In genomic region chr2:157724574-157724914, GRCm38 (mm10) we compare ENCODE assay signal across 15 mouse cellular contexts. TPM values are rescaled to one million over a fixed set of nuclear protein-coding genes. Genes with fewer than 3 reads are reported as not detected.
DNase-seq lines count a peak whose midpoint lies in the region; ATAC-seq and TF ChIP-seq lines count a peak whose summit lies in the region.
"Had no signal": no experiment of that assay in that cellular context is flagged by ENCODE, and none has a peak within 500 bp of the region (broad histone marks: within the 10 kb centered on the region; RNA-seq: fewer than 3 reads in every experiment).

No protein-coding gene starts in this region.

- no peak overlapping the region for H3K4me2 ChIP-seq in intestine, embryonic 14.5 days (ENCODE audit: low read length)
- no peak overlapping the region for H3K4me2 ChIP-seq in intestine, postnatal 0 days (replicated peaks; ENCODE audit: low read depth)
- H3K4me2 ChIP-seq in forebrain, embryonic 14.5 days (ENCODE audit: low read length), result no peak overlapping the region
- peak overlapping the region; percentile 2; the same call in 1 of the 2 replicates for H3K4me2 ChIP-seq in limb, embryonic 13.5 days (replicated peaks)
- 0 out of 2 replicates have a peak overlapping the region, but pooled peaks have one; percentile 3 for H3K4me2 ChIP-seq in neural tube, embryonic 13.5 days
- no peak overlapping the region for H3K4me2 ChIP-seq in liver, postnatal 0 days (ENCODE audit: low read depth, low read length)

- no peak for DNase-seq in intestine, embryonic 14.5 days (ENCODE audit: low spot score)
- no peak for DNase-seq in forebrain, embryonic 14.5 days (ENCODE audit: low spot score)
- no peak for DNase-seq in cerebellum, adult 9-10 months
- DNase-seq in adrenal gland, postnatal 36 days, result no peak
- DNase-seq in liver, postnatal 0 days, result no peak
- DNase-seq: B cell, adult 2 months; cerebellum, adult 18-20 months; gastrocnemius, postnatal 25 days; spleen, adult 18-20 months had no signal

- 40% methylated on average over 5 of the region's 5 CpGs for WGBS in intestine, embryonic 14.5 days
- WGBS in intestine, postnatal 0 days, result 41% methylated on average over 5 of the region's 5 CpGs
- 61% methylated on average over 5 of the region's 5 CpGs for WGBS in forebrain, embryonic 14.5 days
- WGBS in limb, embryonic 13.5 days, result 48% methylated on average over 5 of the region's 5 CpGs
- 52% methylated on average over 5 of the region's 5 CpGs for WGBS in neural tube, embryonic 13.5 days
- whole genome bisulfite sequencing in liver, postnatal 0 days (ENCODE audit: insufficient replicate concordance), result 40% methylated on average over 5 of the region's 5 CpGs

- no peaks in the 10 kb centered on the region for H3K36me3 ChIP-seq in intestine, embryonic 14.5 days (ENCODE audit: control insufficient read depth, insufficient read depth, low read length)
- H3K36me3 ChIP-seq in intestine, postnatal 0 days (ENCODE audit: control insufficient read depth, insufficient read depth), result no peaks in the 10 kb centered on the region
- H3K36me3 ChIP-seq in forebrain, embryonic 14.5 days (ENCODE audit: control insufficient read depth, insufficient read depth, low read length), result no peaks in the 10 kb centered on the region
- no peaks in the 10 kb centered on the region for H3K36me3 ChIP-seq in limb, embryonic 13.5 days
- no peaks in the 10 kb centered on the region for H3K36me3 ChIP-seq in neural tube, embryonic 13.5 days
- no peaks in the 10 kb centered on the region for H3K36me3 ChIP-seq in liver, postnatal 0 days (replicated peaks; ENCODE audit: insufficient read depth, low read length)
- H3K36me3 ChIP-seq: G1E had no signal

- H3K27ac ChIP-seq in intestine, embryonic 14.5 days (ENCODE audit: low read depth), result peak overlapping the region; percentile 43
- H3K27ac ChIP-seq in intestine, postnatal 0 days (ENCODE audit: low read depth, low read length), result no peak overlapping the region
- H3K27ac ChIP-seq in forebrain, embryonic 14.5 days (ENCODE audit: low read depth, low read length), result peak overlapping the region; percentile 9; the same call in 1 of the 2 replicates
- H3K27ac ChIP-seq in limb, embryonic 13.5 days, result peak overlapping the region; percentile 56; the same call in 1 of the 2 replicates
- peak overlapping the region; percentile 92 for H3K27ac ChIP-seq in neural tube, embryonic 13.5 days (replicated peaks)
- H3K27ac ChIP-seq in liver, postnatal 0 days (ENCODE audit: low read depth), result no peak overlapping the region

- no peak for ATAC-seq in intestine, embryonic 14.5 days (replicated peaks; ENCODE audit: low FRiP score, low TSS enrichment, low read depth)
- ATAC-seq in intestine, postnatal 0 days, result no peak
- no peak for ATAC-seq in forebrain, embryonic 14.5 days
- ATAC-seq in limb, embryonic 13.5 days (ENCODE audit: low FRiP score, low read depth), result no peak
- peak; percentile 26; the same call in 1 of the 2 replicates for ATAC-seq in neural tube, embryonic 13.5 days (ENCODE audit: low read depth)
- ATAC-seq in liver, postnatal 0 days, result no peak
- ATAC-seq: intestine, embryonic 16.5 days; lung, postnatal 0 days had no signal

- TF ChIP-seq EP300 in liver, postnatal 0 days (IDR thresholded peaks at IDR 0.05; ENCODE audit: low read depth), result no peak

- H3K27me3 ChIP-seq in intestine, embryonic 14.5 days (replicated peaks; ENCODE audit: control insufficient read depth, insufficient read depth, low read length), result no peaks in the 10 kb centered on the region
- H3K27me3 ChIP-seq in intestine, postnatal 0 days (replicated peaks; ENCODE audit: control insufficient read depth, insufficient read depth, low read length), result no peaks in the 10 kb centered on the region
- H3K27me3 ChIP-seq in forebrain, embryonic 14.5 days (replicated peaks; ENCODE audit: control insufficient read depth, insufficient read depth, low read length), result no peaks in the 10 kb centered on the region
- H3K27me3 ChIP-seq in limb, embryonic 13.5 days, result no peaks in the 10 kb centered on the region
- H3K27me3 ChIP-seq in neural tube, embryonic 13.5 days, result peaks cover 3% of the 10 kb centered on the region; the same call in 1 of the 2 replicates
- no peaks in the 10 kb centered on the region for H3K27me3 ChIP-seq in liver, postnatal 0 days (ENCODE audit: insufficient read depth, low read length)

- TF ChIP-seq CTCF in intestine, postnatal 0 days (IDR thresholded peaks at IDR 0.05; ENCODE audit: low read depth), result no peak
- TF ChIP-seq CTCF in liver, postnatal 0 days (IDR thresholded peaks at IDR 0.05; ENCODE audit: low read depth), result no peak

- peaks cover 6% of the 10 kb centered on the region; the same call in 1 of the 2 replicates for H3K4me1 ChIP-seq in intestine, embryonic 14.5 days (replicated peaks; ENCODE audit: control insufficient read depth, insufficient read depth, low read length)
- H3K4me1 ChIP-seq in intestine, postnatal 0 days (replicated peaks; ENCODE audit: control insufficient read depth, insufficient read depth, low read length), result no peaks in the 10 kb centered on the region
- H3K4me1 ChIP-seq in forebrain, embryonic 14.5 days (ENCODE audit: control insufficient read depth, insufficient read depth, low read length), result peaks cover 9% of the 10 kb centered on the region
- peaks cover 16% of the 10 kb centered on the region for H3K4me1 ChIP-seq in limb, embryonic 13.5 days
- peaks cover 22% of the 10 kb centered on the region for H3K4me1 ChIP-seq in neural tube, embryonic 13.5 days (replicated peaks)
- no peaks in the 10 kb centered on the region for H3K4me1 ChIP-seq in liver, postnatal 0 days (ENCODE audit: insufficient read depth)

- no peak overlapping the region for H3K9ac ChIP-seq in intestine, embryonic 14.5 days (ENCODE audit: low read length)
- no peak overlapping the region for H3K9ac ChIP-seq in intestine, postnatal 0 days (ENCODE audit: low read depth, low read length)
- H3K9ac ChIP-seq in forebrain, embryonic 14.5 days (ENCODE audit: low read length), result no peak overlapping the region
- no peak overlapping the region for H3K9ac ChIP-seq in limb, embryonic 13.5 days
- H3K9ac ChIP-seq in neural tube, embryonic 13.5 days, result peak overlapping the region; percentile 52
- H3K9ac ChIP-seq in liver, postnatal 0 days (replicated peaks), result no peak overlapping the region

- no peak overlapping the region for H3K4me3 ChIP-seq in intestine, embryonic 14.5 days (ENCODE audit: low read depth, low read length)
- H3K4me3 ChIP-seq in intestine, postnatal 0 days (ENCODE audit: low read depth, low read length), result no peak overlapping the region
- H3K4me3 ChIP-seq in forebrain, embryonic 14.5 days (ENCODE audit: low read depth, low read length), result no peak overlapping the region
- no peak overlapping the region for H3K4me3 ChIP-seq in limb, embryonic 13.5 days
- no peak overlapping the region for H3K4me3 ChIP-seq in neural tube, embryonic 13.5 days
- no peak overlapping the region for H3K4me3 ChIP-seq in liver, postnatal 0 days (ENCODE audit: low read depth, low read length)

- peaks cover 3% of the 10 kb centered on the region; the same call in 1 of the 2 replicates for H3K9me3 ChIP-seq in intestine, embryonic 14.5 days (ENCODE audit: control insufficient read depth, low read length)
- H3K9me3 ChIP-seq in intestine, postnatal 0 days (ENCODE audit: control insufficient read depth), result no peaks in the 10 kb centered on the region
- no peaks in the 10 kb centered on the region for H3K9me3 ChIP-seq in forebrain, embryonic 14.5 days (replicated peaks; ENCODE audit: control insufficient read depth, low read length)
- H3K9me3 ChIP-seq in limb, embryonic 13.5 days, result no peaks in the 10 kb centered on the region
- no peaks in the 10 kb centered on the region for H3K9me3 ChIP-seq in neural tube, embryonic 13.5 days
- no peaks in the 10 kb centered on the region for H3K9me3 ChIP-seq in liver, postnatal 0 days (ENCODE audit: low read length)
- H3K9me3 ChIP-seq: G1E had no signal

RNA-seq across cellular contexts. Expression of gene Ctnnbl1, which starts 12.7 kb away (rescaled TPM):
- 50.5 and 57.3 TPM in 2 replicates for polyA plus RNA-seq in intestine, embryonic 14.5 days (2014; fragmentation: Nextera tagmentation; extraction: Ambion mirVana)
- 19.4 and 19.5 TPM in 2 replicates for polyA plus RNA-seq in intestine, postnatal 0 days (2015; fragmentation: Nextera tagmentation; extraction: Ambion mirVana)
- polyA plus RNA-seq in forebrain, embryonic 14.5 days (2014; fragmentation: Nextera tagmentation; extraction: Ambion mirVana), result 86.7 and 89.4 TPM in 2 replicates
- 66.8 and 67.4 TPM in 2 replicates for polyA plus RNA-seq in limb, embryonic 13.5 days (2015; fragmentation: Nextera tagmentation; extraction: Ambion mirVana)
- 69.7 and 72.2 TPM in 2 replicates for polyA plus RNA-seq in neural tube, embryonic 13.5 days (2015; fragmentation: Nextera tagmentation; extraction: Ambion mirVana)
- total RNA-seq in adrenal gland, postnatal 36 days (2021), result 10 to 100 TPM; 17.6 to 18.0 TPM
- 17.4 and 19.9 TPM in 2 replicates for polyA plus RNA-seq in liver, postnatal 0 days (2015; fragmentation: Nextera tagmentation; extraction: Ambion mirVana)

Comparison
In these comparisons a context has a peak if more than half of its experiments do, and no peak if none do; other contexts are left out.
1. H3K27ac ChIP-seq: peak in intestine, embryonic 14.5 days (single experiment), forebrain, embryonic 14.5 days (single experiment), limb, embryonic 13.5 days (single experiment) and neural tube, embryonic 13.5 days (single experiment); none in intestine, postnatal 0 days (single experiment) and liver, postnatal 0 days (single experiment).
2. H3K4me2 ChIP-seq: peak in limb, embryonic 13.5 days (single experiment) and neural tube, embryonic 13.5 days (single experiment); none in intestine, embryonic 14.5 days (single experiment), intestine, postnatal 0 days (single experiment), forebrain, embryonic 14.5 days (single experiment) and liver, postnatal 0 days (single experiment).